Mouse (Mus musculus): ENCODE measurements around the gene Grk2. TPM values are rescaled to one million over a fixed set of nuclear protein-coding genes. Genes with fewer than 3 reads are reported as not detected.
A peak's percentile ranks its signal among the peaks of the same experiment; 100 is the strongest.
"Not testable (repeated sequence)": the region's sequence is repeated elsewhere in the genome, so short reads cannot be mapped to it uniquely, and the experiment has no call there.

The Grk2 gene
- total RNA-seq, 2 experiments from 2014 or later: 54.1 to 59.4 TPM

- no peak for DNase-seq
- intact Hi-C loops (cut with DNase I): no loop called here
Observed at GRCm38 (mm10) chr19:4280425-4280824, 25.6 kb downstream of the Grk2 start.

DNA sequence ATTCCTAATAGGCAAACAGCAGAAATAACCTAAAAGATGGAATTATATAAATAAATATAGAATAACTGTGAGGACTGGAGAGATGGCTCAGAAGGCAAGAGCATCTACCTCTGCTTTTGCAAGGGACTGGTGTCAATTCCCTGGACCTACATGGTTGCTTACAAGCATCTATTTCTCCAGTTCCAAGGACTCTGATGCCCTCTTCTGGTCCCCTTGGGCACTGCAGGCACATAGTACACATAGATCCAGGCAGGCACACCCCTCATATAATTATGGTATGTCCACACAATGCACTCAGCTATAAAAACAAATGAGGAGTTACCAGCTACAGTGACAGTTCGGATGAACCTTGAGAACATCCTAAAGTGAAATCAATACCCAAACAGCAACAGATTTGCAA, 26.5 kb downstream of the Grk2 start:
- no peak for DNase-seq
- intact Hi-C loops (cut with DNase I): no loop called here

- DNase-seq: no peak
- intact Hi-C loops (cut with DNase I): no loop called here
Observed at GRCm38 (mm10) chr19:4270972-4271371, 35.0 kb downstream of the Grk2 start.

- DNase-seq: no peak
- intact Hi-C loops (cut with DNase I): no loop called here
Observed at GRCm38 (mm10) chr19:4270187-4270586, 35.8 kb downstream of the Grk2 start.

DNA sequence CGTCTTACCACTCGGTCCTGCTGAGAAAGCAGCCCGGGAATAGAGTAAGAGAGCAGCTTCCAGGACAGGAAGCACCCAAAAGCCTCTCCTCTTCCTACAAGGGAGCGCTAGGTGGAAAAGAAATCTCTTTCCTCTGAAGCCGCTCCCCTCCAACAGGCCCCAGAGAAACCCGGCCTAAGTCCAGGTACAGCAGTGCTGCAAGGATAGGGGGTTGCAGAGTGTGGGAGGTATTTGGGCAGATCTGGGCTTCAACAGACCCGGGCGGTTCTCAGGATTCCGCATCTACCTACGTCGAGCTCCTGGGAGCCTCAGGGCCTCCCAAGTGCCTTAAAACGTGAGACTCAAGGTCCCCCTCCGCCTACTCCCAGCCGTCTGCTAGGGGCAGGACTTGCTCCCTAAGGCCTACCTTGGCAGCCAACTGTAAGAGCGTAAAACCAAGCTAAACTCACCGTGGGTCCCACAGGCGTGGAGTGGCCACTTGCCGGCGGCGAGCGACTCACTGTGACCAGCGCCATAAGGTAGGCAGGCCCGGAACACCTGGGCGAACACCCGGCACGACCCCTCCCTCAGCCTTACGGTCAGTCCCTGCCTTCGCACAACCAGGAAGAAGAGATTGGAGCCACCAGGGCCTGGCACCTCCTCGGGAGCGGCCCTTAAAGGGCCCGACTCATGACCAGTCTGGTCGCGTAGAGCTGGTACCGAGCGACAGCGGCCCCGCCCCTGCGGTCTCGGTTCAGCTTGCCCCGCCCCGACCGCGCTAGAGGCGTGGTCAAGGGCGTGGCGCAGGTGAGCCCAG, 37.3 kb downstream of the Grk2 start, which contains the start of gene Ssh3:
Gene Ssh3, minus strand, starts transcription at position 615 of the 796 bp plus-strand sequence.
- DNase-seq: peak; percentile 61 to 65
- intact Hi-C loops (cut with DNase I): no loop called here

DNA sequence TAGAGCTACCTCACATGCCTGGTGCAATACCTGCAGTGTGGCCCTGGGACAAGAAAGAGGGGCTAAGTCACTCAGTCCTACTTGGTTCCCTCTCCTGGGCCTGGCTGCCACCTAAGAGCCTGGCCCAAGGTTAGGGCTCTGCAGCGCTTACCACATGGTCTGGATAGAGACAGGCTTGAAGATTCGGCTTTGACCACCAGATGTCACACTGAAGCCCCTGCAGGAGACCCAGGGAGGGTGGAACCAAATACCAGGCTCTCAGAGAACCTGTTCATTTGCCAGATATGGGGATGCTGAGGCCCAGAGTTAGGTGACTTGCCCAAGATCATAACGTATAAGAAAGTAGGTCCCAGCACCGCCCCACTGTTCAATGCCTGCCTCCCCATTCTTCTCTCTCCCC, 40.1 kb downstream of the Grk2 start:
- no peak for DNase-seq
- intact Hi-C loops (cut with DNase I): no loop called here

DNA sequence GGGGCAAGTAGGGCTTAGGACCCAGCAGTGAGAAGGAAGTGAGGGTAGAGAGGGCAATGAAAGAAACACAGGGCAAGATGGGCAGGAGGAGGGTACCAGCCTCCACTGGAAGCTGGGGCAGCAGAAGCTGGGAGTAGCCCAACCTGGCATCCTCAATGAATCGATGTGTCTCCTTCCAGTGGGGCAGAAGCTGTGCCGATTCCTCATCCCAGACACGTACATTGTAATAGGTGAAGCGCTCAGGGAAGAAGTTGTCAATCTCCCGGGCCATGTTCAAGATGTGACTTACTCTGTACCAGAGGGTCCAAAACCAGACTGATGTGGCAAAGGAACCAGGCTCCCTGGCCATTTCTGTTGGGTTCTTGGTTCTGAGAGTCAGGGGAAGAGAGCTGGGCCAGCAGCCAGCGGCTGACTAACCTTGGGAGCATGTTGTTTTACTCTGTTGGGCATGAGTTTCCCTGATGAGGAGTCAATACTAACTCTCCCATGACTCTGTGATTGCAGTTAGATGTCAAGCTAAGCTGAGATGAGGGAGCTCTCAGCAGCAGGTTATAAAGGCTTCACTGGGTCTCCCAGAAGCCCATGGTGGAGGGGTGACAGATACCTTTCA, 41.7 kb downstream of the Grk2 start:
- intact Hi-C loops (cut with DNase I): no loop called here
- no peak for DNase-seq

GRCm38 (mm10) chr19:4263702-4264101, 42.3 kb downstream of the Grk2 start:
- intact Hi-C loops (cut with DNase I): no loop called here
- no peak for DNase-seq

- intact Hi-C loops (cut with DNase I): no loop called here
- DNase-seq: no peak
Observed at GRCm38 (mm10) chr19:4262756-4263155, 43.3 kb downstream of the Grk2 start.

GRCm38 (mm10) chr19:4261038-4261698, 44.9 kb downstream of the Grk2 start:
- DNase-seq: no peak
- intact Hi-C loops (cut with DNase I): no loop called here

DNA sequence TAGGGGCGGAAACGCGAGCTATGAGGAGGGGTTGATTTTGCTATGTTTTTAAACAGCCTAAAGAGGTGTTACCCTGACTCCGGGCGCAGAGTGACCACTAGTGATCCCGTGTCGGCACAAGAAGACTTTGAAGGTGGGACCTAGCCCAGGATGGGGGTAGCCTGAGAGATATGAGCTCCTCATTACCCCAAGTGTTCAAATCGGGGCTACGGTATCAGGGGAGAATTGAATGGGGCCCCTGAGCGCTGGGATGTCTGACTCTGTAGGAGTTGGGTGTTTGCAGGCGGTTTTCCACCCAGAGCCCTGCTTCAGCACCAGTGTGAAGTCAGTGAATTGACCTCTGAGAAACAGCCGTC, 48.1 kb downstream of the Grk2 start:
- intact Hi-C loops (cut with DNase I): loop anchor here (1.0 to 2.0 kb wide), 2 partner anchors 51 to 159 kb away; no protein-coding TSS in a partner anchor
- no peak for DNase-seq

DNA sequence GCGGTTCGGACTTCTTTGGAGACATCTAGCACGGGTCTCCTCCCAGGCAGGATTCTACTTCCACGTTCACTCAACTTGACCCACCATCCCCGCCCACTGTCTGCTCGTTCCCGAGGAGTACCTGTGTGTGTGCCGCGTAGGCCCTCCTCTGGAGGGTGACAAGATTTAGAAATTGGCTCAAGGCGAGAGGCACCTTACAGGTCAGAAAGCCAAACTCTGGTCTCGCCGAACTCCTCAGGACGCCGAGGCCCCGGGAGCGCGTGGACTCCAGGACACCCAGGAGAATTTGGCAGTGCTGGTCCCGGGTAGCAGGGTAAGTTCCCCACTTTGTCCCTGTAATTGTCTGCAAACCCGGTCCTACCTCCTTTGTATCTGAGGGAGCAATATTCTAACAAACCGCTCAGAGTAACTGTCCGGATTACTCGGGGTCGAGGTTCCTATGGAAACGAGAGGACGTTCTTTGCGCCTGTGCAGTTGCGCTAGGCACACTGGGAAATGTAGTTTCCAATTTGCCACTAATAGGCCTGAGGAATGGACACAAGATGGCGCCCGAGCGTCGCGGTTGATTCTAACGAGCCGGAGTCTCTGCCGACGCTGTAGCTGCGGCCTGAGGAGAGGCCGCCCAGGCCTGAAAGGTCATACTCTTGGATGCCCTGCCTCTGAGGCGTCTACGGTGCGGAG, 48.7 kb downstream of the Grk2 start:
- intact Hi-C loops (cut with DNase I): loop anchor here (2.0 kb wide), 1 partner anchor 159 kb away; no protein-coding TSS in a partner anchor
- DNase-seq: peak; percentile 92 to 94

- intact Hi-C loops (cut with DNase I): loop anchor here (2.0 kb wide), 1 partner anchor 161 kb away; no protein-coding TSS in a partner anchor
- no peak for DNase-seq
Observed at GRCm38 (mm10) chr19:4255583-4256162, 50.3 kb downstream of the Grk2 start.

DNA sequence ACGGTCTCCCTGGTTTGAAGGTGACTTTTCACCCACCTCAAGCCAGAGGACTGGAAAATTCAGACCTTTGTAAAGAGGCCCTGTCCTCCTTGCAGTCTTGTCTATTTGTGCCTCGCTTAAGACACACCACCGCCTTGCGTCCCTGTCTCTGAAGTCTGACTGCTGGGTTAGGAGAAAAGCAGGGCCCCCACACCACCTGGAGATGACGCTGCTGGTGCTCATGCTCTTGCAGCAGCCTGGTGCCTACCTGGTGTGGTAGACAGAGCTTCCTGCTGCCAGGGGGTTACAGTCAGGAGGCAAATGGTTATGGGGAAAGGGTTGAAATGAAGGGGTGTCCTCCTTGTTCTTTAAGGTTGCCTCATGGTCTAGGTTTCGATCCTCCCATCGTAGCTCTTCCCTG, 51.8 kb downstream of the Grk2 start:
- DNase-seq: no peak
- intact Hi-C loops (cut with DNase I): no loop called here

DNA sequence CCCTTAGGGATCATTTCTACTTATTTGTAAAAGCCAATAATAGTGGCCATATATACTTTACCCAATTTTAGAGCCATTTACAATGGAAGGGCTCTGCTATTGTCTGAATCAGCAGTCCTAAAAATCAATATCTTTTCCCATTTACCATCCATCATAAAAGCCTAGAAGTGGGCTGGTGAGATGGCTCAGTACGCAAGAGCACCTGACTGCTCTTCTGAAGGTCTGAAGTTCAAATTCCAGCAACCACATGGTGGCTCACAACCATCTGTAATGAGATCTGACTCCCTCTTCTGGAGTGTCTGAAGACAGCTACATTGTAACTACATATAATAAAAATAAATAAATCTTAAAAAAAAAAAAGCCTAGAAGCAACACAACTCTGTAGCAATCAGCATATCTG, 57.3 kb downstream of the Grk2 start:
- intact Hi-C loops (cut with DNase I); DNase-seq: not testable (repeated sequence)

DNA sequence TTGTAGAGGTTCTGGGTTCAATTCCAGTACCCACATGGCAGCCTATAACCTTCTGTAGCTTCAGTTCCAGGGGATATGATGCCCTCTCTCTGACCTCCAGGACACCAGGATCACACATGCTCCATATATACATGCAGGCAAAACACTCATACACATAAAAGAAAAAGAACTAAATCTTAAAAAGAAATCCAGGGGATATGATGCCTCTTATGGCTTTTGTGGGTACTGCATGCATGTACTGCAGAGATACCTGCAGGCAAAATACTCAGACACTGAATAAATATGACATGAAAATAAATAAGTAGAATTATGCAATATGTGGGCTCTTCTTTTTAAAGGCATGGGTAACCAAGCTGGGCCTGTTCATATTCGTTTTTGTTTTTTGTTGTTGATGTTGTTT, 59.0 kb downstream of the Grk2 start:
- no peak for DNase-seq
- intact Hi-C loops (cut with DNase I): no loop called here

DNA sequence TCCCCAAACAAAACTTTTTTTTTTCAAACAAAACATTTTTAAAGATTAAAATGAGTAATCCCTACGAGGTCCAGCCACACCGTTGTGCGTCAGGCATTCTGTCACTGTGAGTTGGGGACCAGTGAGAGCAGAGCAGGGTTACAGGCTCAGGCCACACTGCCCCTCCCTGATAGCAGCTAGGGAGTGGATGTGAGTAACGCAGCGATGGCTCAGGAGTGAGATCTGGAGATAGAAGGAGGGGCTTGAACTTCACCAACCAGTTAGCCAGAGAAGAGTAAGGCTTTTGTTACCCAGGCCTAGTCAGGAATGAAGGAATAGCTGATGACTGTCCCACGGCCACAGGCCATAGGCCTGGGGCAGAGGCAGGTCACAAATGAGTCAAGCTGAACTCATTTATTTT, 61.2 kb downstream of the Grk2 start:
- intact Hi-C loops (cut with DNase I): no loop called here
- no peak for DNase-seq

GRCm38 (mm10) chr19:4242416-4242815, 63.6 kb downstream of the Grk2 start:
- DNase-seq: no peak
- intact Hi-C loops (cut with DNase I): no loop called here

GRCm38 (mm10) chr19:4240247-4240668, 65.8 kb downstream of the Grk2 start:
- intact Hi-C loops (cut with DNase I): no loop called here
- DNase-seq: no peak
